Mouse (Mus musculus) heart, embryonic 12.5 days (tissue): Measurements from ENCODE around the gene 4931428F04Rik. TPM values are rescaled to one million over a fixed set of nuclear protein-coding genes. Genes with fewer than 3 reads are reported as not detected.

ENCODE experiments used
- ATAC-seq: fragments of 200-750 bp; cut with Nextera tagmentation; 2 replicates; pipeline ENCODE4 v1.8.0; 2017; ENCODE audit warnings: moderate TSS enrichment, moderate library complexity; ENCODE audit not compliant: insufficient number of reproducible peaks, low FRiP score
- H3K27ac ChIP-seq: fragments of 300-500 bp; sonication (generic); 2 replicates; pipeline ENCODE4 v1.5.1; 2016; ENCODE audit warnings: mild to moderate bottlenecking, moderate library complexity; ENCODE audit not compliant: poor library complexity, severe bottlenecking
- H3K27me3 ChIP-seq: fragments of 300-500 bp; sonication (generic); replicated peaks from 2 replicates; pipeline ENCODE4 v1.6.1; 2016; ENCODE audit warnings: mild to moderate bottlenecking, moderate library complexity
- H3K36me3 ChIP-seq: fragments of 300-500 bp; sonication (generic); 2 replicates; pipeline ENCODE4 v1.6.1; 2016; ENCODE audit warnings: mild to moderate bottlenecking, moderate library complexity
- H3K4me1 ChIP-seq: fragments of 300-500 bp; sonication (generic); replicated peaks from 2 replicates; pipeline ENCODE4 v1.6.1; 2016; ENCODE audit warnings: mild to moderate bottlenecking
- H3K4me2 ChIP-seq: fragments of 300-500 bp; sonication (generic); 2 replicates; pipeline ENCODE4 v1.6.1; 2016; ENCODE audit warnings: mild to moderate bottlenecking, moderate library complexity
- H3K4me3 ChIP-seq: fragments of 300-500 bp; sonication (generic); 2 replicates; pipeline ENCODE4 v1.5.1; 2016; ENCODE audit warnings: mild to moderate bottlenecking
- H3K9ac ChIP-seq: fragments of 300-500 bp; sonication (generic); 2 replicates; pipeline ENCODE4 v1.6.1; 2016; ENCODE audit warnings: mild to moderate bottlenecking, moderate library complexity
- H3K9me3 ChIP-seq: fragments of 300-500 bp; sonication (generic); replicated peaks from 2 replicates; pipeline ENCODE4 v1.6.1; 2016; ENCODE audit warnings: mild to moderate bottlenecking, moderate library complexity
- WGBS: fragments of 180-500 bp; shearing (Covaris S2); methylation state at CpG from one replicate; pipeline ENCODE4 v1.1.7; 2016; 5-methylcytosine and 5-hydroxymethylcytosine counted together
- polyA plus RNA-seq: library from polyadenylated mRNA; unstranded; fragments of >200 nt; fragmentation: Nextera tagmentation; extraction: Ambion mirVana; gene quantifications from 2 replicates; pipeline ENCODE4 v1.2.1, GENCODE M21; 2016

The 4931428F04Rik gene
- polyA plus RNA-seq, 1 experiment from 2014 or later: 8.1 TPM

DNA sequence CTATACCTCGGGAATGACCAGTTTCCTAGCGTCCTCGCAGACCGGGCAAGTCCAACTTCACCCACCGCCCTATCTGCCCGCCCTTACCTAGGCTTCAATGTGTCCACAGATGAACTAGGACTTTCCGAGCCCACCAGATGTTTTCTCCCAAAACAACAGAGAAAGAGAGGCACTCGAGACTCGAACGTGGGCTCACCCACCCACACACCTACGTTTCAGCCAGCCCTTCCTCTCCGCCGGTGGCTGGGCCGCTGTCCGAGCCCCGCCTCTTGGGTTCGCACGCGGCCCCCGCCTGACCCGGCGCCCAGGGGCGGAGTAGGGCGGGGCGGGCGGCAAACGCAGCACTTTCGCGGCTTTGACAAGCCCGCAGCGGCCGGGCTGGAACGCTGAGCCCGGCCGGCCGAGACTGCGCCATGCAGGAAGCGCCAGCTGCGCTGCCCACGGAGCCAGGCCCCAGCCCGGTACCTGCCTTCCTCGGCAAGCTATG lies 20.2 kb downstream of the 4931428F04Rik start, which contains the start of gene Hsf4:
TSS of gene Hsf4 (plus strand) at position 341 of the 487 bp plus-strand sequence.
- peaks cover 37% of the 10 kb centered on the region for H3K4me1 ChIP-seq
- under 1% methylated on average over 41 of the region's 42 CpGs for WGBS
- no peak for ATAC-seq
- no peaks in the 10 kb centered on the region for H3K36me3 ChIP-seq
- H3K27me3 ChIP-seq: peaks cover 89% of the 10 kb centered on the region
- H3K27ac ChIP-seq: no peak within 1 kb of the TSS
- H3K4me2 ChIP-seq: peak within 1 kb of the TSS; percentile 87
- peak within 1 kb of the TSS; percentile 70 for H3K9ac ChIP-seq
- peaks cover 5% of the 10 kb centered on the region; the same call in 1 of the 2 replicates for H3K9me3 ChIP-seq
- H3K4me3 ChIP-seq: peak within 1 kb of the TSS; percentile 53

DNA sequence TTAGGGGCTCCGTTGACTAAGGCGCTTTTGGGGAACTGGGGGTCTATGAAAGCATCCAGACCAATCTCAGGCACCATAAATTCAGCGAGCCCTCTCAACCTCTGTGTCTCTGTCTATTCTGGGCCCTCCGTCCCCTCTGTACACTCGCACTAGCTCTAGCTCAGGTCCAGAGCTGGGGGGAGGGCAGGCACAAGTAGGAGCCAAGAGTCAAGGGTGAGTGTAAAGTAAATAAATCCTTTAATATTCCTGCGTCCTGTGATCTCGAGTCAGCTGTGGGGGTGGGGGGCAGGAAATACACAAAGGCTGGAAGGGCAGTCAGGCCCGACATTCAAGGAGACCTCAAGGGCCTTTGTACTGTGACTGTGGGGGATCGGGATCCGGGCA lies 20.6 kb downstream of the 4931428F04Rik start:
- no peaks in the 10 kb centered on the region for H3K36me3 ChIP-seq
- peaks cover 85% of the 10 kb centered on the region for H3K27me3 ChIP-seq
- WGBS: 3% methylated on average over 10 of the region's 10 CpGs
- peaks cover 37% of the 10 kb centered on the region for H3K4me1 ChIP-seq
- peak overlapping the region; percentile 53 for H3K4me3 ChIP-seq
- peaks cover 5% of the 10 kb centered on the region; the same call in 1 of the 2 replicates for H3K9me3 ChIP-seq
- peak overlapping the region; percentile 70 for H3K9ac ChIP-seq
- H3K27ac ChIP-seq: no peak overlapping the region
- H3K4me2 ChIP-seq: peak overlapping the region; percentile 87
- ATAC-seq: no peak

DNA sequence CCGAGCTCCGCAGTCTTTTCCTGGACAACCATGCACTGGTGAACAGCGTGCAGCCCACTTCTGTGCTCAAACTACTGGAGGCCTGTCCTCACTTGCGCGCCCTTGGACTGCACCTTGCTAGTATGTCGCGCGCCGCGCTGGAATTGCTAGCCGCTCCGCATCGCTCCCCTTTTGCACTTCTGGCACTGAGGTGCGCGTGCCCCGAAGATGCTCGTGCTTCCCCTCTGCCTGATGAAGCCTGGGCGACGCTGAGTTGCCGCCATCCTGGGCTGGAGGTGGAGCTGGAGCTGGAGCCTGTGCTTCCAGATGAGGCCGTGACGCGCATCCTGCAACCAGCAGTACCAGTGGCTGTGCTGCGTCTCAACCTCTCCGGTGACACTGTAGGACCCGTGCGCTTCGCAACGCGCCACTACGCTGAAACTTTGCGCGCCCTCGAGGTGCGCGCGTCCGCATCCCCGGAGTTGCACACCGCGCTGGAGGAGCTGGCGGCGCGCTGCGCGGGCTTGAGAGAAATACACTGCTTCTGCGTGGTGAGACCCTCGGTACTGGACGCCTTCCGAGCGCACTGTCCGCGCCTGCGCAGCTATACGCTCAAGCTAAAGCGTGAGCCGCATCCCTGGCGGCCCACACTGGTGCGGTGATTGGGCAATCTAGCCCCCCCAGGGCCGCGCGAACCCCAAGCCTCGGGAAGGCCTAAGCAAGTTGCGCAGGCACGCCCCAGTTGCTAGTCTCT lies 21.2 kb downstream of the 4931428F04Rik start:
- under 1% methylated on average over 65 of the region's 65 CpGs for WGBS
- H3K36me3 ChIP-seq: no peaks in the 10 kb centered on the region
- peak overlapping the region; percentile 53 for H3K4me3 ChIP-seq
- peaks cover 5% of the 10 kb centered on the region; the same call in 1 of the 2 replicates for H3K9me3 ChIP-seq
- H3K9ac ChIP-seq: peak overlapping the region; percentile 70
- peaks cover 37% of the 10 kb centered on the region for H3K4me1 ChIP-seq
- peak; percentile 45 for ATAC-seq
- peaks cover 79% of the 10 kb centered on the region for H3K27me3 ChIP-seq
- H3K4me2 ChIP-seq: peak overlapping the region; percentile 87
- H3K27ac ChIP-seq: no peak overlapping the region

DNA sequence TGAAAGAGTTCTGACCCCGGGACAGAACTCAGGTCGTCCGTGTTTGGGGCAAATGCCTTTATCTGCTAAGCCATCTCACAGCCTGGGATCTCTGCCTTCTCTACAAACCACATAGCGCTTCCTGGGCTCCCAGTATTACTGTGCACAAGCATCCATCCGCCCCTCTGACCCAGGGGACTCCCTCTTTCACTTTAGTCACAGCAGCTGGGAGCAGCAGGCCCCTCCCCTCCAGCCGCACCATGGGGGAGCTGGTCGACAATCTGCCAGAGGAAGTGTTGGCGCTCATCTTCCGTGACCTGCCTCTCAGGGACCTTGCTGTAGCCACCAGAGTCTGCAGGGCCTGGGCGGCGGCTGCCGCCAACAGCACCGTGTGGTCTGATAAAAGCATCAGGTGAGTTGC lies 22.9 kb downstream of the 4931428F04Rik start:
- ATAC-seq: no peak
- Histone ChIP-seq H3K4me3 (no peak overlapping the region), H3K27me3 (peaks cover 76% of the 10 kb centered on the region), H3K9ac (no peak overlapping the region), H3K9me3 (peaks cover 5% of the 10 kb centered on the region; the same call in 1 of the 2 replicates), H3K4me2 (no peak overlapping the region), H3K27ac (no peak overlapping the region), H3K4me1 (peaks cover 37% of the 10 kb centered on the region), H3K36me3 (no peaks in the 10 kb centered on the region)
- 20% methylated on average over 13 of the region's 13 CpGs for WGBS

DNA sequence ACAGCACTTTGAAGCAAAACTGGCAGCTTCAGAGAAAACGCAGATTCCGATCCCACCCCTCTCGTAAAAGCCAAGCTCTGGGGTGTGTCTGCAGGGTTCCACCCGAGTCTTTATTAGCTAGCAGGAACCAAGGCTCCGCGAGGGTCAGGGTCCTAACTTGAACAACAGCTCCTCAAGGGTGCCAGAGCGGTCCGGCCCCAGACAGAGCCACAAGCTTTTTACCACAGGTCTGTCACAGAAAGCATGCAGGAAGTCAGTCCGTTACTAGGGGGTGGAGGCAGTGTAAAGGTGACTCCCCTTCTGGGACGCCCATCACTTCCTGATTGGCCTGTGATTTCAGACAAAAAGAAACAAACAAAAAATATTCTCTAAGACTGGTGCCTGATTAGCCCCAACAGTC lies 24.5 kb downstream of the 4931428F04Rik start:
- ATAC-seq: no peak
- H3K4me1 ChIP-seq: peaks cover 31% of the 10 kb centered on the region
- H3K27me3 ChIP-seq: peaks cover 76% of the 10 kb centered on the region
- WGBS: 12% methylated on average over 10 of the region's 10 CpGs
- peak overlapping the region; percentile 87 for H3K4me3 ChIP-seq
- peak overlapping the region; percentile 97 for H3K4me2 ChIP-seq
- no peaks in the 10 kb centered on the region for H3K36me3 ChIP-seq
- H3K9ac ChIP-seq: peak overlapping the region; percentile 80
- H3K27ac ChIP-seq: no peak overlapping the region
- H3K9me3 ChIP-seq: peaks cover 8% of the 10 kb centered on the region; the same call in 1 of the 2 replicates

DNA sequence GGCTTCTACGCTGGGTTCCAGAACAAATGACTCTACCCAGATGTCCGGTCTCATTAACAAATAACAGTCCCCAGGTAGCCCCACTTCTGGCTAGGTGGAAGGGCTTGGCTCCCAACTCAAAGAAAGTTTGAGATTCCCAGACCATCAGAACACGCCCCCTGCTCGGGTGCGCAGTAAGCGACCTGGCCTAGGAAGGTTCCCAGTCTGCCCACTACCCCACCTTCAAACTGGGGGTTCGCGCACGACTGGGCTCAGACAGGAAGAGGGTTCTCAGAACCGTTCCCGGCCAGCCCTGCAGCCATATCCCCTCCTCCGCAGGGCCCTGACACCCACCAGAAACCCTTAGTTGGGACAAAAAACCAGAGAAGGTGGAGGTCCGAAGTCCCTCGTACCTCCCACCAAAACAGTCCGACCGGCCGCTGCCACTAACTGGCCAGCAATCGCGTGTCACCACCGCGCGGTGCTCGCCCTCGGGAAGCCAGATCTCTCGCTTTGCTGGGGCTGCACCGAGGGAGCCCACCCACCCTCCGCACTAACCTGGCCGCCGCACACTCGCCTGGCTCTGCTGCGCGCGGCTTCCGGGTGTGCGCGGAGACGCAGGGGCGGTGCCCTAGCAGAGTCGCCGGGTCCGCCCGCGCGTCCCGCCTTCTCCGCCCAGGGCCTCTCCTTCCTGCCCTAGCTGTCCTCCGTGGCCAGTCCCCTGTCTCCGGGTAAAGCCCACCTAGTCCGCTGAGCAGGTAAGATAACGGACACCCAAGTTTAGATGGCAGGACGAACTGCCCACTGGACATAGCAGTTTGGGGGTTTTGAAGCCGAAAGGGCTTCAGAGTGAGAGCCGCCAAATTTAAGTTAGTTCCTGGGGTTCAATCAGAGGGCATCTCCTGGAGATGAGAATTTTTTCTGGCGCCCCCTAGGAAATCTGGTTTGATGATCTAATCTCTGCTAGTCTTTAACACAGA lies 25.4 kb downstream of the 4931428F04Rik start, which contains the start of the genes Tradd and Fbxl8:
TSS of gene Tradd (minus strand) at position 586 of the 959 bp plus-strand sequence.
TSS of gene Fbxl8 (plus strand) at position 625 of the 959 bp plus-strand sequence.
- peaks cover 76% of the 10 kb centered on the region for H3K27me3 ChIP-seq
- peak within 1 kb of the TSS; percentile 80 for H3K9ac ChIP-seq
- 2% methylated on average over 49 of the region's 54 CpGs for WGBS
- ATAC-seq: peak; percentile 67
- H3K4me1 ChIP-seq: peaks cover 31% of the 10 kb centered on the region
- H3K4me3 ChIP-seq: peak within 1 kb of the TSS; percentile 87
- no peak within 1 kb of the TSS for H3K27ac ChIP-seq
- H3K4me2 ChIP-seq: peak within 1 kb of the TSS; percentile 97
- no peaks in the 10 kb centered on the region for H3K36me3 ChIP-seq
- H3K9me3 ChIP-seq: peaks cover 8% of the 10 kb centered on the region; the same call in 1 of the 2 replicates

DNA sequence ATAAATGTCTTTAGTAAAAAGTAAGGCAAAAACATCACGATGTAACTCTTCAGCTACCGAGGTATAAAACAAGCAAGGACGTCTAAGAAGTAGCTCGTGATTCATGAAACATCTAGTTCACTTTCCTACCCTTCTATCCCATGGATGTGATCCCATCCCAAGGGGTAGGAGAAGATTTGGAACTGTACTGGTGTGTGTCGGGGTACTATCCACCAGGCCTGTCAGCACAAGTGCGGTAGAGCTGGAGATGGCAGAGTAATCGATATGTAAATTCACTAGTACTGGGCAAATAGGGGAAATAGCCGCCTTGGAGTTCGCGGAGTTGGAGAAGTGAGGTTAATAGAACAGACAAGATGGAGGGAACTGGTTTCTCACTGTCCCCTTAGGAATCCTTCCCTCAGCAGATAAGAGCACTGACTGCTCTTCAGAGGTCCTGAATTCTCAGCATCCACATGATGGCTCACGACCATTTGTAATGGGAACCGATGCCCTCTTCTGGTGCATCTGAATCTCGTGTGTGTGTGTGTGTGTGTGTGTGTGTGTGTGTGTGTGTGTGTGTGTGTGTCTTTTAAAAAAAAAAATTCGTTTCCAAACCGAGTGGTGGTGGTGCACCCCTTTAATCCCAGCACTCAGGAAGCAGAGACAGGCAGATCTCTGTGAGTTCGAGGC lies 26.3 kb downstream of the 4931428F04Rik start:
- H3K9me3 ChIP-seq: peaks cover 8% of the 10 kb centered on the region; the same call in 1 of the 2 replicates
- 36% methylated on average over 16 of the region's 16 CpGs for WGBS
- H3K4me1 ChIP-seq: peaks cover 30% of the 10 kb centered on the region
- no peaks in the 10 kb centered on the region for H3K36me3 ChIP-seq
- ATAC-seq: no peak
- H3K27ac ChIP-seq: no peak overlapping the region
- H3K9ac ChIP-seq: no peak overlapping the region
- H3K4me3 ChIP-seq: peak overlapping the region; percentile 87
- peaks cover 76% of the 10 kb centered on the region for H3K27me3 ChIP-seq
- H3K4me2 ChIP-seq: peak overlapping the region; percentile 97

DNA sequence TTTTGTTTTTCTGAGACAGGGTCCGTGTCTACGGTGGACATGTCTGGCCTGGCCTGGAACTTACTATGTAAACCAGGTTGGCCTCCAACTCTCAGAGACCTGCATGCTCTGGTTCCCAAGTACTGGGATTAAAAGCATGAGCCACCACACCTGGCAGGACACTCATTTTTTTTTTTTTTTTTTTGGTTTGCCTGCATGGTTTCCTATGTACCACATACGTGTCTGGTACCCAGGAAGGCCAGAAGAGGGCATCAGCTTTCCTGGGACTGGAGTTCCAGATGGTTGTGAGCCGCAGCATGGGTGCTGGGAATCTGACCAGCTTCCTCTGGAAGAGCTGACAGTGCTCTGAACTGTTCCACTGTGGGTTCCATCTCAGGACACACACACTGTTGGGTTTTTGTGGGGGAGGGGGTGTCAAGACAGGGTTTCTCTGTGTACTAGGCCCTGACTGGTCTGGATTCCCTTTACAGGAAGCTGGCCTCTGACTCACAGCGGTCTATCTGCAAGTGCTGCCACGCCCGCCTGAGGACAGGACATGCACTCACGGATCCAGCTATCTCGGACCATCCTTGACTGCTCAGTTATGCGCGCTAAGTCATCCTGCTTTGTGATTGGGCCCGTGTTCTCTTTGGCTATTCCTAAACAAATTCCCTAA lies 28.2 kb downstream of the 4931428F04Rik start:
- H3K4me2 ChIP-seq: no peak overlapping the region
- no peak overlapping the region for H3K9ac ChIP-seq
- peaks cover 71% of the 10 kb centered on the region for H3K27me3 ChIP-seq

DNA sequence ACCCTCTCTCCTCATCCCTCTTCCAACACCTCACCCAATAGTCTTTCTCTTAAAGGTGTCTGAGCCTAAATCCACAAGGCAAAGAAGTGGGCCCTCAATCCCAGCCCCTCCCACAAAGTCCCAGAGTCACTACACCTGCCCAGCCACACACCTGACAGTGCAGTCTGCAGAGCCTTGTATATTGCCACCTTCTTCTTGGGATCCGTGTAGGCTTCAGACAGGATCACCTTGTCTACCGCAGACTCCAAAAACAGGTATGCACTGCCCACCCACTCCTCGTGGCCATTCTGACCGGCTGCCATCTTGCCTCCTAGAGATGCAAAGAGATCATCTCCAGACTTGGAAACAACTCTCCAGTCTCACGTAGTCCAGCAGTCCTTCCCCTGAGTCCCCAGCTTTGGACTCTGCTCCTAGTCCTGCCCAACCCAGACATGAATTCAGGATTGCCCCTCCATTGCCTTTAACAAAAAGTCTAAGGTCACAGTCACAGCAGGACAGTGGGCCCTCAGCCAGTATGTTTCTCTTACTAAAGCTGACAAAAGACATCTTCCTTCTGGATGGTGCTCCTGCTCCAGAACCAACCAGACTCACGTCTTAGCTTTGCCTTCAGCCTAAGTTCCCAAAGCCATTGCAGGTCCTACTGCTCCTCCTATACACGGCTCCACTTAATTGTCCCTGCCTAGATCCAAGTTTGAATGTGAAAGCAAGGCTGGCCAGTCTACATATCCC lies 29.1 kb downstream of the 4931428F04Rik start:
- Histone ChIP-seq H3K4me3 (no peak overlapping the region), H3K27ac (no peak overlapping the region), H3K9ac (no peak overlapping the region), H3K4me1 (peaks cover 26% of the 10 kb centered on the region), H3K9me3 (0 out of 2 replicates have a peak, but pooled peaks cover 4% of the 10 kb centered on the region), H3K4me2 (peak overlapping the region; percentile 86; the same call in 1 of the 2 replicates), H3K27me3 (peaks cover 71% of the 10 kb centered on the region), H3K36me3 (no peaks in the 10 kb centered on the region)
- WGBS: 62% methylated on average over 7 of the region's 7 CpGs
- ATAC-seq: no peak

More for the DNA sequence above, 28.2 kb downstream of the 4931428F04Rik start:
- 75% methylated on average over 12 of the region's 12 CpGs for WGBS
- Histone ChIP-seq H3K9me3 (peaks cover 8% of the 10 kb centered on the region; the same call in 1 of the 2 replicates), H3K4me1 (peaks cover 25% of the 10 kb centered on the region), H3K36me3 (no peaks in the 10 kb centered on the region), H3K4me3 (no peak overlapping the region), H3K27ac (no peak overlapping the region)
- no peak for ATAC-seq
